Mouse (Mus musculus): Measurements from ENCODE around the gene Prrc2b. TPM values are rescaled to one million over a fixed set of nuclear protein-coding genes. Genes with fewer than 3 reads are reported as not detected.
A peak's percentile ranks its signal among the peaks of the same experiment; 100 is the strongest.

Prrc2b gene
- total RNA-seq, 2 experiments from 2014 or later: 83.4 to 102 TPM

DNA sequence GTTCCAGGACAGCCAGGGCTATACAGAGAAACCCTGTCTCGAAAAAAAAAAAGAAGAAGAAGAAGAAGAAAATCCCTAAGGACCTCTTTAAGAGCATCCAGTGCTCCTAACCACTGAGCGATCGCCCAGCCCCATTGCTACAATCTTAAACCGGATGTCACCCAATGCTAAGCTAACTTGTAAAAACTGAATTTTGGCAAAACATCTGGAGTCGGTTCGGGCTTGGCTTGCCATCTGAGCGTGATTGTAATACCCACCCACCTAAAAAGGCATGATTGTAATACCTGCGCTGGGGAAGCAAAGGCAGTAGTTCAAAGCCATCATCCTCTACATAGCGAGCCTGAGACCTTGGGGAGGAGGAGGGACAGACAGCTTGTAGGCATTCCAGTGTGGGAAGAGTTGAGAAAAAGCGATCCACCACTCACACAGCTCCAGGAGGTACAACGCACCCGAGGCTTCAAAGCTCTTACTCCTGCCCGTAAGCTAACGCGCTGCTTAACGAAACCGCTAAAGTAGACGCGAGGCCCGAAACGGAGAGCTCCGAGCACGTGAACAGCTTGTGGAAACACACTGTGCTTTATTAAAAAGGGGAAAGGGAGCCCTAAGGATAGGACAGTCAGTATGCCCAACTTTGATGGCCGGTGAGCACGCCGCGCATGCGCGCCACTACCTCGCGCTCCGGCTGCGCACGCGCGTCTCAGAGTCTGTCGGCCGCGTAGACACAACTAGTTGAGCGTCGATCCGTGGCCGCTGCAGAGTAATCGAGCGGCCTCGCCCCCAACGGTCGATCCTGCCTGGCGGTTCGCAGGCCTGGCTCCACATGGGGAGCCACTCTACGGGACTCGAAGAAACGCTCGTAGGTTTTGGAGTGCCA is 85.2 kb downstream of the Prrc2b start, which contains the start of gene Pomt1:
TSS of gene Pomt1 (plus strand) at position 705 of the 874 bp plus-strand sequence.
- DNase-seq: peak; percentile 92

GRCm38 (mm10) chr2:32236760-32237487 is 86.0 kb downstream of the Prrc2b start:
- peak; percentile 68 for DNase-seq

DNA sequence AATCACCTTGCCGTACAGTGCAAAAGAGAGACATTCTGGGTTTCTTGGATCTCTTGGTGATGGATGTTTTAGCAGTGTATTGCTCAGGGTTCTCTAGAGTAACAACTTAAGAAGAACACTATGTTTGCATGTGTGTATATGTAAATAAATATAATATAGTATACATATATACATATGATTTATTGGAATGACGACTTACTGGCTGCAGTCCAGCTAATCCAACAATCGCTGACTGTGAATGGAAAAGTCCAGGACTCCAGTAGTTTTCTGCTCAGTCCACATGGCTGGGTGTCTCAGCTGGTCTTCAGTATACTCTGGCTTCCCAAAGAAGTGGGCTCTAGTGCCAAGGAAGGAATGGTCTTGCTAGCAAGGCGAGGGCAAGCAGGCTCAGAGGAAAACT is 86.7 kb downstream of the Prrc2b start:
- DNase-seq: no peak

- no peak for DNase-seq
These were observed 88.0 kb downstream of the Prrc2b start for GRCm38 (mm10) chr2:32238708-32239435.

- no peak for DNase-seq
These were observed 89.7 kb downstream of the Prrc2b start for GRCm38 (mm10) chr2:32240591-32240990.

DNA sequence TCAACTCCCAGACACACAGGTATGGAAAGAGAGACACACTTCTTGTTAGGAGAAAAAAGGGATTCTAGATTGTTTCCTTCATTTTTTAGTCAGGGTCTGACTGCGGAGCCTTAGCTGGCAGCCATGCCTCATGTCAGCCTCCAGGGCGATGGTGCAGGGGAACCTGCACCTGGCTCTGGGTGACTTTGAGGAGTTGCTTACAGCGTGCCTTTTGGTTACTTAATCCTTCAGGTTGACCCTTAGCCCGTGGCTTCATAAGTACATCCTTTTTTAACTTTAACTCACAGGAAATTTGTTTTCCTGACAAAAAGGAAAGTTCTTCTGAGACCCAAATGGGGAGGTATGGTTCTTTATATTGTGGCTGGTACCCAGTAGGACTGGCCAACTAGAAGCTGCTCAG is 92.1 kb downstream of the Prrc2b start:
- no peak for DNase-seq

DNA sequence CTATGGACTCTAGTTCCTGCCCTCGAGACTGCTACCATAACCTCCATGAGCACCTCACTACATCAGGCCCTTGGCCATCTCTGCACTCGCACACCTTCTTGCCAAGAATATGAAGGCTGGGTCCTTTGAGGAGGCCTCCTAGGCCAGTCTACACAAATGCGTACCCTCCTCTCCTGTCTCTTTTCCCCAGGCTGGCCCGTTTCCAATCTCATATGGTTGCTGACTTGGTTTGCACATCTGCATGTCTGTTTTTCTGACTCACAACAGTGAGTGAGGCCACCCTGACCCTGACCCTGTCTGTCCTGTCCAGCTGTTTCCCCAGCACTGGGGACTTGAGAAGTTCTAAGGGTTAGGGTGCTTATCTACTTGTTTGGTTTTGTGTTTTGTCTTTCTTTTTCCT is 95.9 kb downstream of the Prrc2b start:
- DNase-seq: no peak

DNA sequence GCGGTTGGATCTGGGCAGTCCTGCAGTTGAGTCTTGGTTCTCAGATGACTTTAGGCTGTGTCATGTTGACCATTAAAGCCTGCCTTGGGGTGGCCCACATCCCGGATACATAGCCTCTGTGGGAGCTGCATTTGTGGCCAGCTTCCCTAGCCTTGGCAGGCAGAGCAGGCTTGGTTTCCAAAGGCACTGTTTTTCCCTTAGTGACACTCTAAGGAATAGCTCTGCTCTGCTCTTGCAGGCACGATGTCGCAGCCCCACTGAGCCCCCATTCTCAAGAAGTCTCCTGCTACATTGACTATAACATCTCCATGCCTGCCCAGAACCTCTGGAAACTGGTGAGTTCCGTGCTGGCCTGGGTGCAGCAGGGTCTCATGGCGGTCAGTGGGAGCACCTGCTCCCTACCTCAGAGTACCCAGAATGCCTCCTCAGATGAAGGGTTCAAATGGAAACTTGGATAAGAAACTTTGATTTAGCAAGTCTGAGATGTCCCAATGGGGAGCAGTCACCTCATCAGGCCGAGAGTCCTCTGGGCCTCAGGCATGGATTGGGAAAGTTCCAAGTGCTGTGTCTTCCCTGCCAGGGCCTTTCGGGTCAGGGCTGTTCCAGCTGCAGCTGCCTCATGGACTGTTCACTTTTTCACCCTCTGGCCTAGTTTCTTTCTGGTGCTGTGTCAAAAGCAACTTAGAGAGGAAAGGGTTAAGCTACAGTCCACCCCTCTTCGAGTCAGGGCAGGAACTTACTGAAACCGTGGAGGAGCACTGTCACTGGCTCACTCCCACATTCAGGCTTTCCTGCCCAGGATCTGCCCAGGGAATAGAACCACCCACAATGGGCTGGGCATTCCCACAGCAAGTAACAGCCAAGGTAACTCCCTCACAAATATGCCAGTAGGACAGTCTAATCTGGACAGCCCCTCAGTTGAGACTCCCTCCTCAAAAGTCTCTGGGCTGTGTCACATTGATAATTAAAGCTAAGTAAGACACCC is 97.8 kb downstream of the Prrc2b start:
- DNase-seq: peak; percentile 79

GRCm38 (mm10) chr2:32251791-32252527 is 101.1 kb downstream of the Prrc2b start:
- DNase-seq: peak; percentile 68

GRCm38 (mm10) chr2:32252658-32253057 is 101.8 kb downstream of the Prrc2b start:
- DNase-seq: no peak

- no peak for DNase-seq
These were observed 102.5 kb downstream of the Prrc2b start for GRCm38 (mm10) chr2:32253352-32253751.

GRCm38 (mm10) chr2:32254563-32254962 is 103.7 kb downstream of the Prrc2b start:
- DNase-seq: peak; percentile 61

GRCm38 (mm10) chr2:32256273-32256672 is 105.4 kb downstream of the Prrc2b start:
- DNase-seq: peak; percentile 53

DNA sequence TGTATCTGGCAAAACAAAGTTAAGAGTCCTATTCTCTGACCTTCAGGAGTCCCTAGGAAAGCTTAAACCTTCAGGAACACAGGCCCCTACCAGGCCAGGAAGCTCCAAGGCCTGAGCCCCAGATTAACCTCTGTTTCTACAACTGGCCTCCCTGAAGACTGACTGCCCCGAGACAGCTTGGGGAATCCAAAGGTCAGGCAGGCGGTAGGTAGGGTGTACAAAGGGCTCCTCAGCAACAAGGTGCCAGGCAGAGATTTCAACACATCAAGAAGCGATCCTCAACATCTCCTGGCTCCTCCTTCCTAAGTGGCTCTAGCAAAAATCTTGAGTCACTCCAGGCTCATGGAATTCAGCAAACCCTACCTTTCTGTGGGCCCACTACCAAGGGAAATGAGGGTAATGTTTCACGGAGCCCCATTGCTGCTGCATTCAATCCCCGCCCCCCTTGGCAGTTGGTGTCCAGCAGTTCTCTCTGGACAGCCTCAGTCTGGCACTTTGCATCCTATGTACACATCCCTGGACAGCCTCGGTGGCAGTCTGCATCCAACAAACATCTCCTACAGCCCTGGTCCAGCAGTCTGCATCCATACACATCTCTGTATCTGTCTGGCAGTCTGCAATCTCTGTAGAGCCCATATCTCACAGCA is 108.1 kb downstream of the Prrc2b start:
- DNase-seq: peak; percentile 60

GRCm38 (mm10) chr2:32259657-32260417 is 109.0 kb downstream of the Prrc2b start, which contains the start of gene Uck1:
Gene Uck1 (minus strand): TSS chr2:32260159.
- DNase-seq: peak; percentile 94

DNA sequence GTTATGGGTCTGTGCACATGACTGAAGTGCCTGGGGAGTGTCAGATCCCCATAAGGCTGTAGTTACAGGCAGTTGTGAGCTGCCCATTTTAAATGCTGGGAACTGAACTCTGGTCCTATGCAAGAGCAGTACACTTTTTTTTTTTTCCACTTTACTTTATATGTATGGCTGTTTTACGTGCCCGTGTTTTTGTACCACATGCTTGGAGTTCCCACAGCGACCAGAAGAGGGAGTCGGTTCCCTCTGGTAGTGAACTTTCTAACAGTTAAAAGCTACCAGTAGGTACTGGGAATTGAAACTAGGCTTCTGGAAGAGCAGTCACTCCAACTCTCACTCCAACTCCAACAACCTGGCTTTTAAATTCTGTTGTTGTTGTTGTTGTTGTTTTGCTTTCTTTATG is 109.8 kb downstream of the Prrc2b start:
- no peak for DNase-seq

GRCm38 (mm10) chr2:32275823-32276222 is 124.9 kb downstream of the Prrc2b start:
- DNase-seq: no peak

GRCm38 (mm10) chr2:32282289-32282688 is 131.4 kb downstream of the Prrc2b start:
- no peak for DNase-seq

DNA sequence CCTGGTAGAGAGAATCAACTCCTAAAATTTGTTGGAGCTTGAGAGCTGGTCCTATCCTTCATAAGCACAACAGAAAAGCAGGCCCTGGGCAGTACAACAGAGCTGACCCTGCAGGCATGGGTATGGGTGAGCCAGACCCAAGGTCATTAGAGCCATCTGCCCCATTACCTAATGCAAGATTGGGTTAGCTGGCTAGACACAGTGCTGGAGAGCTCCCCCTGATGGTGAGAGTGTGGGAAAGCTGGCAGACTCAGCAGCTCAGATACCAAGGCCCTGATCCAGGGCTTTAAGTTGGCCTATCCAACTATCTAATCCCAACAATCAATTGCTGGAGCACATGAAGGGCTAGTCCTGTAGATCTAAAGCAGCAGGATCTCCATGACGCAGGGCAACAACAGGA is 131.8 kb downstream of the Prrc2b start:
- peak; percentile 85 for DNase-seq

All from adrenal gland, postnatal 10 days (tissue).